ENCODE assay signal across 1 mouse cellular context in genomic region chr17:26112751-26113150, GRCm38 (mm10).
TF ChIP-seq lines count a peak whose summit lies in the region.

No protein-coding gene starts in this region.

TF ChIP-seq in CH12.LX, 34 proteins besides CTCF, POLR2A, EP300 and RAD21 (continued from another document):
- peak; percentile 94 for TF ChIP-seq MEF2A (IDR thresholded peaks at IDR 0.05; ENCODE audit: borderline replicate concordance, low read depth, low read length)
- TF ChIP-seq TCF12 (IDR thresholded peaks at IDR 0.05; ENCODE audit: low read depth, low read length): peak; percentile 90
- no peak for TF ChIP-seq MXI1 (IDR thresholded peaks at IDR 0.05; ENCODE audit: low read depth, low read length)
- 0 out of 2 replicates have a peak, but pooled peaks have one; percentile 15 for TF ChIP-seq KAT2A (IDR thresholded peaks at IDR 0.05; ENCODE audit: insufficient replicate concordance, low read length)
- no peak for TF ChIP-seq CHD1 (IDR thresholded peaks at IDR 0.05; ENCODE audit: low read depth, low read length)
- no peak for TF ChIP-seq ELF1 (IDR thresholded peaks at IDR 0.05; ENCODE audit: low read depth, low read length)
- peak; percentile 95 for TF ChIP-seq SIN3A (IDR thresholded peaks at IDR 0.05; ENCODE audit: low read length)
- no peak for TF ChIP-seq POLR2AphosphoS2 (IDR thresholded peaks at IDR 0.05; ENCODE audit: low read depth, low read length)
- TF ChIP-seq CHD2 (IDR thresholded peaks at IDR 0.05; ENCODE audit: low read length): peak; percentile 85
- peak; percentile 84 for TF ChIP-seq JUN (IDR thresholded peaks at IDR 0.05; ENCODE audit: insufficient read depth, low read depth, low read length)
- TF ChIP-seq RCOR1 (conservative IDR thresholded peaks at IDR 0.05; ENCODE audit: low read depth, low read length): peak; percentile 98
- peak; percentile 92 for TF ChIP-seq MAFK (IDR thresholded peaks at IDR 0.05; ENCODE audit: insufficient replicate concordance, low read length)
- TF ChIP-seq USF1 (IDR thresholded peaks at IDR 0.05; ENCODE audit: low read depth, low read length): no peak
- 0 out of 2 replicates have a peak, but pooled peaks have one; percentile 23 for TF ChIP-seq E2F4 (IDR thresholded peaks at IDR 0.05; ENCODE audit: insufficient replicate concordance, low read depth, low read length)
- 0 out of 2 replicates have a peak, but pooled peaks have one; percentile 57 for TF ChIP-seq ZNF384 (IDR thresholded peaks at IDR 0.05; ENCODE audit: low read depth, low read length)
- peak; percentile 80 for TF ChIP-seq MAZ (IDR thresholded peaks at IDR 0.05; ENCODE audit: low read depth, low read length)
- peak; percentile 95 for TF ChIP-seq JUND (conservative IDR thresholded peaks at IDR 0.05; ENCODE audit: low read depth, low read length)
